Mouse (Mus musculus) ovary, postnatal 14 days (tissue): Measurements from ENCODE around the gene Map3k6.

Experiments used
- DNase-seq: peaks from one replicate; pipeline ENCODE4 v3.0.0; 2022; ENCODE audit warnings: low spot score

Gene Map3k6

DNA sequence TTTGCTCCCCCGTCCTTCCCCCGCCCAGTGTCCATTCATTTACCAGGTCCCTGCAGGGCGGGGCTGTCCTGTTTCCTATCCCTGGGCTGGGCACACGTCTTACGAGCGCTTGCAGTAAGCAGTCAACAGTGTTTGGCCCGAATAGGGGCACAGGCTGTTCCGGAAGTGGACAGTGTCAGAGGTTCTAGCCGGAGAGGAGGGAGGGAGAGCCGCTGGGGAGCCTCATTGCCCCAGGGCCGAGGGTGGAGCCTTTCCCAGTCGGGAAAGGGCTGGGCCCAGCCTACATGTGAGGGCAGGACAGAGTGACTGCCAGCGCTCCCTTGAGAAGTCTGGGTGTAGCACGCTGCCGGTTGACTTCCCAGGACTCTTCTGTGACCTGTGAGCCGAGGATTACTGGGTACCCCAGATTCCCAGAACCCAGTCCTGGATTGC lies at the start of gene Map3k6:
Map3k6 (plus strand) TSS at position 329 of the 432 bp plus-strand sequence.
- peak; percentile 56 for DNase-seq

DNA sequence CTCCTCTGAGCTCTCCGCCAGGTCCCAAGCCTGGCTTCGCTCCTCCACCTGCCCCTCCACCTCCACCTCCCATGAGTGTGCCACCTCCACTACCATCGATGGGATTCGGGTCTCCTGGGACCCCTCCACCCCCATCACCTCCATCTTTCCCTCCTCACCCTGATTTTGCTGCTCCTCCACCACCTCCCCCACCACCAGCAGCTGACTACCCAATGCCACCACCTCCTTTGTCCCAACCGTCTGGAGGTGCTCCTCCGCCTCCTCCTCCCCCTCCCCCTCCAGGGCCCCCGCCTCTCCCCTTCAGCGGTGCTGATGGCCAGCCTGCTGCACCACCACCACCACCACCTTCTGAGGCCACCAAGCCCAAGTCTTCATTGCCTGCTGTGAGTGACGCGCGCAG lies 46.1 kb upstream of the Map3k6 start:
- no peak for DNase-seq

DNA sequence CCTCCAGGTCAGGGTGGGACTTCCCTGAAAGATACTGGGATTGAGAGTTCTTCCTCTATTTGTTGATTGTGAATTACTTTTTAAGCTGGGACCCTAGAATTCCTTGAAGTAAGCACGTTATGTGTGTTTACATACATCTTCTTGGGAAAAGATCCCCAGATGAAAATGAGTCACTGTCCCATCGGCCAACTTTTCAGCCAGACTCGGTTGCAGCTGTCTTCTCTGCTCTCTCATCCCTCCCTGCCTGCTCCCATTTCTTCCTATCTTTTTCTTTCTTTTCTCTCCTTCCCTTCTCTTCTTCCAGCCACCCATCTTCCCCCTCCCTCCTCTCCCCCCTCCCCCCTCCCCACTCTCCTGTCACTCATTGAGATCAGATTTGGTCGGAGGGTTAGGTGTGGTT lies 45.6 kb upstream of the Map3k6 start:
- no peak for DNase-seq

- no peak for DNase-seq
Observed at GRCm38 (mm10) chr4:133196136-133196535, 44.5 kb upstream of the Map3k6 start.

GRCm38 (mm10) chr4:133196852-133197251 lies 43.8 kb upstream of the Map3k6 start:
- no peak for DNase-seq

GRCm38 (mm10) chr4:133197355-133197754 lies 43.3 kb upstream of the Map3k6 start:
- DNase-seq, result no peak

DNA sequence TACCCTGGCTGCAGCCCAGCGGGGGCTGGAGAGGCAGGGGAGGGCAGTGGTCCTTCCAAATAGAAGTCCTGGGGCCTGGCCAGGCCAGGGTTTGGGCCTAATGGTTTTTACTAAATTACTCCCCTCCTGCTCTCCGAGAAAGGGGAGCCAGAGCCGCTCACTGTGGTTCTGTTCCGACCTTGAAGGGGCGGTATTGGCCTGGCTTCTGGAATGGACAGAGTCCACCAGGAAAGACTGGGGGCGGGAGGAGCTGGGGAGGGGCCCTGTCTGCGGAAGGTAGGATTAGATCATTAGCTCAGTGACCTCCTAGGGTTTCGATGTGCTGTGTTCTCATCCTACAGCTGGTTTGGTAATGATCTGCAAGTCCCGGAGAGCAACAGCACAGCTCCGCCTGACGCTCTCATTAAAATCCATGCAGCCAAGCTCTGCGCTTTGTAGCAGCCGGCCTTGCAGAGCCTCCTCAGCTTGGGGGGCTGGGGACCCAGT lies 42.8 kb upstream of the Map3k6 start:
- no peak for DNase-seq

- no peak for DNase-seq
Observed at GRCm38 (mm10) chr4:133198337-133199180, 42.1 kb upstream of the Map3k6 start.

DNA sequence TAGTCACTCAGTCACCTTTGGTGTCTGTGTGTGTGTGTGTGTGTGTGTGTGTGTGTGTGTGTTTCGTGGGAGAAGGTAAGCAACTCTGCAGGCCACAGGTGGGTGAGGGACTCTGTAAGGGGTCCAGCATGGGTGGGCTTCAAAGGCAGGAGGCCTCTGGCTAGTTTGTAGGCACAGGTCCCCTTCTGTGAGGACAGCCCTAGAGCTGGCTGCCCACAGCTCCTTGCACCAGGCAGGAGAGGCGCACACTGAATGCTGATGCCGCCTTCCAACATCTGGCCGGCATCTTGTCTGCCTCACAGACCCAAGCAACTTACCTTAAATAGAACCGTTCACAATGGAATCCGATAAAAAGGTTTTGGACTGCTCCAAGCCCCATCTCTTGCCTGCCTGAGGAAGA lies 40.9 kb upstream of the Map3k6 start:
- DNase-seq, result no peak

GRCm38 (mm10) chr4:133200343-133200742 lies 40.3 kb upstream of the Map3k6 start:
- DNase-seq, result no peak

DNA sequence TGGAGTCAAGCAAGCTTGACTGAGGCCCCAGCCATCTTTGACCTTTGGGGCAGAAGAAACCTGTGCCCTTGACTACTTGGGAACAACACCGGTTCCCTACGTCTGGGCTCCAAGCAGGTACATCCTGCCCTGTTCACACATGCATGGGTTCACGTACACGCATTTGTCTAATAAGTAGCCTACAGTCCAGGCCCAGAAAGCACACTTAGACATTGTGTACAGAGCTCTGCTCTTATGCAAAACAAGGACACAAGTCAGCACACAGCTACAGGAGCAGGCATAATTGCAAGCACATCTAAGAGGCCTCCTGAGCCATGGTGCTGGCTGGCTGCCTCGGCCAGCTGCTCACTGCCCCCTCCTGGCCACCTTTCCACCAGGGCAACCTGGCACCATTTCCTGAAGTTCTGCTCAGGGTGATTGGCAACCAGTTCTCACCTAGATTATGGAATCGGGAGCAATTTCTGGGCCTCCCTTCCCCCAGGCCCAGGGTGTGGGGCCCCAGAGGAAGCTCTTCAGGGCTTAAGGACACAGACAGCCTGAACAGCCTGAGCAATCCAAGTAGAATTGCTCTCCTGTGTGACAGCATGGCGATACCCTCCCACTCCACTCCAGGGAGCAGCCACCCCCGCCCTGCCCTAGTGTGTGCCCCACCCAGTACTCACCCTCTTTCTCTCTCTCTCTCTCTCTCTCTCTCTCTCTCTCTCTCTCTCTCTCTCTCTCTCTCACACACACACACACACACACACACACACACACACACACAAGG lies 39.4 kb upstream of the Map3k6 start:
- no peak for DNase-seq

GRCm38 (mm10) chr4:133202254-133202653 lies 38.4 kb upstream of the Map3k6 start:
- no peak for DNase-seq

DNA sequence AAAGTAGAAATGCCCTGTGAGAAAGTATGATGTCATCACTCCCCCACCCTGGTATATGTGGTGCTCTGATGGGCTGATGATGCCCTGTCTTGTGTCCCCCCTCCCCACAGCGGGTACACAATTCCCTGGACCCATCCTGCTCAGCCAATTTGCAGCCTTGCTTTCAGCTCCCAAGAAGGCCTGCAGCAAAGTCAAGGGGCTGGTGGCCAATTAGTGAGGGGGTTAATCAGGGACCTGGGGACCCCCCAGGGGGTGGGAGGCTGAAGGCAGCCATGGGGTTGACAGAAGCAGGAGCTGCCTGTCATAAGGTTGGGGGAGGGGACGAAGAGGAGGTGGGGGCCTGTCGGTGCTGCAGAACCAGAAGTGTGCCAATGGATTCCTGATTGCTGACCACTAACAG lies 37.0 kb upstream of the Map3k6 start:
- DNase-seq, result no peak

- no peak for DNase-seq
Observed at GRCm38 (mm10) chr4:133204379-133204778, 36.2 kb upstream of the Map3k6 start.

DNA sequence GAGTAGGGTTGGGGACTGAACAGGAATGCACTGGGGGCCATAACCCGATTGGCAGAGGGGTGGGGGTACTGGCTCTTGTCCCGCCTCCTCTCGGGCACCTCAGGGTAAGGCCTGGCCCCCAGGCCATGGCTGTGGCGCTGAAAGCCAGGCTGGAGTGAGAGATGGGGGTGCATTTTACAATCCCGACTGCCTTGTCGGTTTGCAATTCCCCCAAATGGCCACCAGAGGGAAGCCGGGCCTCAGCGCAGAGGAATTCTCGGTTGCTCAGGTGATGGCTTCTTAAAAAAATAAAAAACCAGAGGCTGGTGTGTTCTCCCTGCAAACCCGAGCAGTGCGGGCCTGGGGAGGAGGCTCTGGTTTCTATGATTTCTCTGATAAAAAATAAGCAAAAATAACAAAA lies 31.3 kb upstream of the Map3k6 start:
- DNase-seq, result no peak

GRCm38 (mm10) chr4:133210023-133210787 lies 30.4 kb upstream of the Map3k6 start:
- DNase-seq, result no peak

DNA sequence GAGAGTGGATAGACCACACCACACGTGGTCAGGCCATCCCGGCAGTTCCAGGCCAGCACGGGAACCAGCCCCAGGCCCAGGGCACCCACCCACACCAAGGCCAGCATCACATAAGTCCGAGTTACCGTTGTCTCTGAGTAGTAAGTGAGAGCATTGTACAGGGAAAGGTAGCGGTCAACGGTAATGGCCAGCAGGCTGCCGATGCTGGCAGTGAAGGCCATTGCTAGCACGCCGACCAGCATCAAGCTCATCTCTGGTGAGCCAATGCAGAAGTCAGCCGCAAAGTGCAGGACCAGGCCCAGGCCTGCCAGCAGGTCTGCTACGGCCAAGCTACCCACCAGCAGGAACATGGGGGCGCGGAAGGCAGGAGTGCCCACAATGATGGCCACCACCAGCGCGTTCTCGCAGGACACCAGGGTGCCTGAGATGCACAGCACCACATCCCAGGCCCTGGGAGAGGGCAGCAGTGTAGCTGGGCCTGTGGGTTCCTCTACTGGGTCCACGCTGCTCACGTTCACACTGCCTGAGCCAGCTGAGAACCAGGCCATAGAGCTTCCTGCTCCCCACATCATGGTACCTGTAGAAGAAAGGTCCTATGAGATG lies 29.7 kb upstream of the Map3k6 start:
- no peak for DNase-seq

- no peak for DNase-seq
Observed at GRCm38 (mm10) chr4:133211751-133212561, 28.7 kb upstream of the Map3k6 start, which contains the start of the genes Cd164l2 and Gpr3. Gene Cd164l2, plus strand, starts transcription at chr4:133212131. Gene Gpr3, minus strand, starts transcription at chr4:133212536.

DNA sequence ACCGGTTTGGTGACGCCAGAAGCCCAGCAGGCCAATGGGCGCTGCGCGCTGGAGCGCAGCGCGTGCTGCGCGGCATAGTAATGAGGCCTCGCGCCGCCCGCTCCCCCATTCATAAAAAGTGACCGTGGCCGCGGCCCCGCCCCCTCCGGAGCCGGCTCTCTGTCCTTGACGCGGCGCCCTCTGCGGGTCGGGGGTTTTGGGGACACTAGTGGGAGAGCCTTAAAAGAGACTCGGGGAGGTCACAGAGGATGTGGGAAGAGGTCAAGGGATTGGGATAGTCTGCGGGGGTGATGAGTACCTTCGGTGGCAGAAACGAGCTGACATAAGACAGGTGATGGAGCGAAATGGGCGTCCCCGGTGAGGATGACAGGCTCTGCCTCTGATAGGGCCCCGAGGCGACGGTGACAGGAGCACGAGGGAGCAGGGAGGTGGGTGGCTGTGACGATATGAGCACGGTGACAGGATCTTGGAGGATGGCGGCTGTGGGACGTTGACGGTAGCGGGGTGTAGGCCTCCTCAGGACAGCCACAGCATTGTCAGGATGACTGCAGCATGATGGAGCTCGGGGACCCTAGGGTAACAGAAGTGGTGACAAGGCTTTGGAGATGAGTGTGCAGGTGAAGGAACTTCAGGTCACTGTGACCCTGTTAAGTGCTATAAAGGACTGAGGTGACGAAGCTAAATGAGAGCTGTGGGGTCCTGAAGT lies 27.9 kb upstream of the Map3k6 start:
- DNase-seq, result no peak

- no peak for DNase-seq
Observed at GRCm38 (mm10) chr4:133213268-133213590, 27.4 kb upstream of the Map3k6 start.
